Mouse (Mus musculus) embryonic stem cell, embryonic (primary cell): ENCODE data around the gene Cbs.

ENCODE experiments used
- CTCF ChIA-PET, 4 experiments: fragments of 300-600 bp in 2 of 4; fragments of 350-600 bp in 2 of 4; sonication (Branson Sonifier 250); formaldehyde crosslinking; loops; one replicate each; lab custom pipeline; 2022; ENCODE audit warnings: inconsistent platforms in 2 of 4; lab: Charles Lee
- POLR2A ChIA-PET, 4 experiments: fragments of 300-600 bp in 2 of 4; fragments of 350-600 bp in 2 of 4; sonication (Branson Sonifier 250); formaldehyde crosslinking; loops; one replicate each; lab custom pipeline; 2022; ENCODE audit warnings: antibody characterized with exemption in 4 of 4, inconsistent platforms in 1 of 4; lab: Charles Lee

The Cbs gene

DNA sequence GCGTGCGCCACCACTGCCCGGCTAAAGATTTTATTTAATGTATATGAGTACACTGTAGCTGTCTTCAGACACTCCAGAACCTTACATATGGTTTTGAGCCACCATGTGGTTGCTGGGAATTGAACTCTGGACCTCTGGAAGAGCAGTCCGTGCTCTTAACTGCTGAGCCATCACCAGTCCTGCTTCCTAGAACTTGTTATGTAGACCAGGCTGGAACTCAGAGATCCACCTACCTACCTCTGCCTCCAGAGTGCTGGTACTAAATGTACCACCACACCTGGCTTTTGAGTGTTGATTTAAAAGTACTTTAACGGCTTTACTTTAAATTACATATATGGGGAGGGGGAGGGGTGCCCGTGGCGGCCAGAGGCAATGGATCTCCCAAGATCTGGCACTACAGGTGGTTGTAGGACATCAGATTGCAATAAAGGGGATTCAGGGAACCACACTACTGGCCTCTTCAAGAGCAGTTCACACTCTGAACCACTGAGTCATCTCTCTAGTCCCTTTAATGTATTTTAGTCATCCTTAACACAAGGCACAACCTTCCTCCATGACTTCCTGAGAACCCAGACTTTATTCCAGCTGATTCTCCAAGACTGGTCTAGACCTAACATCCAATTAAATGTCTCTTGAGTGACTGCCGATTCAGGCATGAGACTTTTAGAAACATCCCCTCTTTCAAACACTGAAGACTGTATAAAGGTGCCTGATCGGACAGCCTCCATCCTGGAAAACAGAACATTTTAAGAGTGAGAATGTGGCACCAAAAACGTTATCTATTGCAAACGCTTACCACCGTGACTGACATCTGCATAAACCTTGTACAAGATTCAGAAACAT is 20.3 kb upstream of the Cbs start:
- ChIA-PET CTCF (interaction anchor here in 1 of 4 experiments (0.7 kb wide), 1 partner anchor 416 kb away, joined by 3 read pairs; no protein-coding TSS in a partner anchor), POLR2A (interaction anchor here (0.6 to 4.8 kb wide), 21 partner anchors 9 to 411 kb away, joined by 3 to 20 read pairs (median 5); partner anchors contain the start of gene Cbs (in 1 of the 4))

DNA sequence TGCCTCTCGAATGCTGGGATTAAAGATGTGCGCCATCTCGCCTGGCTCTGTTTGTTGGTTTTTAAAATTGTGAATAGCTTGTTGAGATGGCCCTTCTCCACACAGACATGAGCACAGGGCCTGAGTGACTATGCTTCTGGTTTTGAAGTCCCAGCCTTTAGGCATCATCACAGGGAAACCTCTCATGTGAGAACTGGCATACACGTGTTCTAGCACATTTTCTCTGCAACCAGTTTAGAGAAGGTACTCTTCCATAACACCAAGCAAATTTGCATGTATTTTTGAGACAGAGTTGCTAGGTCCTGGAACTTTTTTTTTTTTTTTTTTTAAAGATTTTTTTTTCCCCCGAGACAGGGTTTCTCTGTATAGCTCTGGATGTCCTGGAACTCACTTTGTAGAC is 19.6 kb upstream of the Cbs start:
- POLR2A ChIA-PET: interaction anchor here (0.6 to 4.8 kb wide), 37 partner anchors 8 to 504 kb away, joined by 3 to 20 read pairs (median 4); partner anchors contain the start of gene Cbs (in 1 of the 4)

DNA sequence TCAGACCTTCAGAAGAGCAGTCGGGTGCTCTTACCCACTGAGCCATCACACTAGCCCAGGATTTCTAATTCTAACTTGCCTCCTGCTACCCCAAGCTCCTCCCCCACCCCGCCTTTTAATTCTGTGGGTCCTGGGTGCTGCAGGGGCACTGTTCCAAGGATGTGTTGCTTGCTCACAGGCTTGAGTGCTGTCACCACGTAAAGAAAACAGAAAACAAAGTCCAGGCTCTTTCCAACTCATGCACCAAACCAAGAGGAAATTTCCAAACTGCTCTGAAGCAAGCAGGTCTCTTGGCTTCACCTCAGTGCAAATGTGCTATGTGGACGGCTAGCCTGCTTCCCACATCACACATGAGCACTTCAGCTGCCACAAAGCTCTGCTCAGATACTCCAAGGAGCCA is 18.3 kb upstream of the Cbs start:
- ChIA-PET CTCF (interaction anchor here in 2 of 4 experiments (0.6 to 1.8 kb wide), 5 partner anchors 9 to 163 kb away, joined by 3 to 5 read pairs (median 4); partner anchors contain the start of genes Cbs (in 1 of the 2) and Wdr4 (in 1 of the 2)), POLR2A (interaction anchor here (0.6 to 4.8 kb wide), 32 partner anchors 9 to 400 kb away, joined by 3 to 20 read pairs (median 4); partner anchors contain the start of genes Cbs (in 2 of the 4) and Pknox1 (in 2 of the 4))

More for the DNA sequence above, 19.6 kb upstream of the Cbs start:
- CTCF ChIA-PET: interaction anchor here in 1 of 4 experiments (0.7 to 1.8 kb wide), 2 partner anchors 20 to 417 kb away, joined by 3 to 5 read pairs; partner anchors contain the start of gene Cbs

DNA sequence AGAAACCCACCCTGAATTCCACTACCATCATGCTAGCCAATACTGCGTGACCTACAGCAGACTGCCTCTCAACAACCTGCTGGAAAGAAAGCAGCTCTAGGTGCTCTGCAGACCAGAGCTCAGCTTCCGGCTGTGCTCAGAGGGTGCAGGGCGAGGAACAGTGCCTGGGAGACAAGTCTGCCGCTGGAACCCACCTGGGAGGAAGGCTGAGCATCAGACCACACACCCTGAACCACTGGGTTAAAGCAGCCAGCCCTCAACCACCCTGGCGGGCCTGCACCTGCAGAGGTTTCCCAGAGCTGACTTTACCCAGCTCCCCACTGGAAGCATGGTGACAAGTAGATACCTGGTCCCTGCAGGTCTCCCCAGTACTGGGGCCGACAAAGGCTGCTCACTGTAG is 16.2 kb upstream of the Cbs start:
- ChIA-PET POLR2A (interaction anchor here (0.6 to 4.8 kb wide), 31 partner anchors 8 to 408 kb away, joined by 3 to 20 read pairs (median 3); partner anchors contain the start of genes Cbs (in 3 of the 4), Pknox1 (in 3 of the 4) and Hsf2bp (in 1 of the 4)), CTCF (interaction anchor here in 2 of 4 experiments (1.0 to 1.2 kb wide), 2 partner anchors 134 to 322 kb away, joined by 3 read pairs; partner anchors contain the start of genes Ndufv3 (in 1 of the 2) and Wdr4 (in 1 of the 2))

DNA sequence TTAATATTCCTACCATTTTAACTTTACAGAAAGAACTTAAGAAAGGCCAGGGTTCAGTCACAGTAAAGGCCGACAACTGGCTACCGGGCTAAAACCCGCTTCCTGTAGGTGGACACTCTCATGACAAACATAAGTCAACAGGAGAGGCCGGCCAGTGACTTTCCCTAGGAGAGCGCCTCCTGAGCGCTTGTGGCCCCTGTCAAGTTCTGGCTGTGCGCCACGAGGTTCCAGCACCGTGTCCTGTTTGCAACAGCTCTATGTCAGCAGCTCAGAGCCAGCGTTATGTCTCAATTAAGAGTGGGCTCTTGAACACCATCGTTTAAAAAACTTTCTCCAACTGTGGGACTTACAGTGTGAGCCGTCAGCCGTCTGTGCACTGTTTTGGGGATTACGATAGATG is 15.1 kb upstream of the Cbs start:
- POLR2A ChIA-PET: interaction anchor here in 3 of 4 experiments (1.2 to 2.4 kb wide), 6 partner anchors 15 to 391 kb away, joined by 3 to 11 read pairs (median 3); partner anchors contain the start of gene Cbs (in 2 of the 3)

DNA sequence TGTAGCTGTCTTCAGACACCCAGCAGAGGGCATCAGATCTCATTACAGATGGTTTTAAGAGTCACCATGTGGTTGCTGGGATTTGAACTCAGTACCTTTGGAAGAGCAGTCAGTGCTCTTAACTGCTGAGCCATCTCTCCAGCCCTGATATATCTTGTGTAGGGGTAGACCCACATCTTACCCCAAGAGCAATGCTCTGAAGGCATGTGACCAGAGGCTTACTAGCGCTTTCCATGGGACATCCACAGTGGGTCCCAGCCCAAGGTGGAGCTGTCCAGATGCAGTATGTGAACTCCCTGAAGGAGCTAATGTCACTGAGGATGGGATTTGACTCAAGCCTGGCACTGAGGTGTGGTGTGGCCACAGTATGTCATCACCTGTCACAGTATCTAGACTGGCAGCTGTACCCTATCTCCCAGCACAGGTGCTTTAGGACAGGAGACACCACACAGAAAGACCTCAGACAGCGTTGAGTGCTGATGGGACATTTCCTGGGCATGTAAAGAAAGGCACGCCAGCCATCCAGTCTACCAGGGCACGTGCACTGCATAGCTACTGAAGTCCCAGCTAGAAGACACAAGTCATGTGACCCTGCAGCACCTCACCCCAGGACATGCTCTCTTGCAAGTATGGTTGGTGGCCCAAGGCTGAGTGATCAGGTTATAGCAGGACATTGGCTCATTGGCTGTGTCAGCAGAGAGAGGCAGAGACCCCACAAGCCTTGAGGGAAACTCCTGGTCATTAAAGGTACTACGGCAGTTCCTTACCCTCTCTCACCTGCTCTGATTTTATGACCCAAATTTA is 9.4 kb upstream of the Cbs start:
- CTCF ChIA-PET: interaction anchor here (0.5 to 1.5 kb wide), 7 partner anchors 9 to 1207 kb away, joined by 3 to 8 read pairs (median 3); partner anchors contain the start of gene Cbs (in 2 of the 4)
- POLR2A ChIA-PET: interaction anchor here in 3 of 4 experiments (0.8 to 4.9 kb wide), 13 partner anchors 9 to 388 kb away, joined by 3 to 30 read pairs (median 4); partner anchors contain the start of genes Cbs (in 2 of the 3) and Pknox1 (in 1 of the 3)

More for the DNA sequence above, 15.1 kb upstream of the Cbs start:
- CTCF ChIA-PET: interaction anchor here in 2 of 4 experiments (0.7 to 1.5 kb wide), 2 partner anchors 46 to 320 kb away, joined by 3 to 4 read pairs; no protein-coding TSS in a partner anchor

DNA sequence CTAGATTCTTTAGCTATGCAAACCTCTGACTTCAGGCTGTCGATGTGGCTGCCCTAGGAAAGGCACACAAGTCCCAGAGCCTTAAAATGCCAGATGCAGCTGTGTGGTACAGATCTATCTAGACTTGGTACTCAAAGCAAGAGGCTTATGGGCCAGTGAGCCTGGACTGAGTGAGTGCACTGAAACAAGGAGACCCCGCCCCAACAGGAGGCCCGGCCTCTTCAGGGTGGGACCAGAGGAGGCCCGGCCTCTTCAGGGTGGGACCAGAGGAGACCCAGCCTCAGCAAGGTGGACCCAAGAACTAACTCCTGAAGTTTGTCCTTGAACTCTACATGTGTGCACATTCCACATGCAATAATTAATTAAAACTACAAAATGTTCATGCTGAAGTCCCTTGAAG is 5.9 kb upstream of the Cbs start:
- POLR2A ChIA-PET: interaction anchor here in 3 of 4 experiments (0.6 to 1.5 kb wide), 8 partner anchors 11 to 246 kb away, joined by 3 to 6 read pairs (median 3); partner anchors contain the start of gene Sik1 (in 1 of the 3)
- CTCF ChIA-PET: interaction anchor here in 3 of 4 experiments (0.5 to 0.8 kb wide), 6 partner anchors 15 to 207 kb away, joined by 3 to 15 read pairs (median 4); no protein-coding TSS in a partner anchor

DNA sequence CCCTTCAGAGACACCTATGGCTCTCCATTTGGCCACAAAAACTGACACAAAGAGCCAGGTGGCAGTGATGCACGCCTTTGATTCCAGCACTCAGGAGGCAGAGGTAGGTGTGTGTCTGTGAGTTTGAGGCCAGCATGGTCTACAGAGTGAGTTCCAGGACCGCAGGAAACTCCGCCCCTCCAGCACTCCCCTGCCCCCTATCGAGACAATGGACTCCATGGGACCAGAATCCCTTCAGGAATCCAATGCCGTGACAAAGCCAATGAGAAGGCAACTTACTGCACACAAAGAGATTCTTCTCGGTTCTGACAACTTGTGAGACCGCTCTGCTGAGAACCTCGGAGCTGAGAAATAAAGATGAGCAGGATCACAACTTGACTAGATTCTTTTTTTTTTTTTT is 5.3 kb upstream of the Cbs start:
- ChIA-PET POLR2A (interaction anchor here in 3 of 4 experiments (0.6 to 1.6 kb wide), 9 partner anchors 11 to 662 kb away, joined by 3 to 5 read pairs (median 3); partner anchors contain the start of gene Sik1 (in 1 of the 3)), CTCF (interaction anchor here in 3 of 4 experiments (0.5 to 0.8 kb wide), 4 partner anchors 15 to 106 kb away, joined by 3 to 15 read pairs (median 4); no protein-coding TSS in a partner anchor)

DNA sequence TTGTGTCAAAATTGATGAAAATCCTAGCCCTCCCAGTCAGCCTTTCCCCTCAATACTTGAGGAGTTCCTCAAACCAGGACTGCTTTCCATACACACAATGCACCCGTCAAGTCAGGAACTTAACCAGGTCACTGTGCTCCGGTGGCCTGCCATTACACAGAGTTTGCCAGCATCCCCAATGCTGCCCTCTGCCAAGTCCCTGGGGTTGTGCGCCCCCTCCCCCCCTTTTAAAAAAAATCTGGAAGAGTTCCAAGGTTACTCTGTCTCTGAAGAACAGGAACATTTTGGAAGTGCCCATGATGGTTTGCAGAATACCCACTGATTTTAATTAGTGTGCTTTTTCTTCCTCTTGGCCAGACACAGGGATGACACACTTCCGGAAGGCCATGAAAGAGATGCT is 2.6 kb upstream of the Cbs start:
- ChIA-PET POLR2A (interaction anchor here in 1 of 4 experiments (0.7 kb wide), 1 partner anchor 320 kb away, joined by 4 read pairs; no protein-coding TSS in a partner anchor), CTCF (no interaction called here)

DNA sequence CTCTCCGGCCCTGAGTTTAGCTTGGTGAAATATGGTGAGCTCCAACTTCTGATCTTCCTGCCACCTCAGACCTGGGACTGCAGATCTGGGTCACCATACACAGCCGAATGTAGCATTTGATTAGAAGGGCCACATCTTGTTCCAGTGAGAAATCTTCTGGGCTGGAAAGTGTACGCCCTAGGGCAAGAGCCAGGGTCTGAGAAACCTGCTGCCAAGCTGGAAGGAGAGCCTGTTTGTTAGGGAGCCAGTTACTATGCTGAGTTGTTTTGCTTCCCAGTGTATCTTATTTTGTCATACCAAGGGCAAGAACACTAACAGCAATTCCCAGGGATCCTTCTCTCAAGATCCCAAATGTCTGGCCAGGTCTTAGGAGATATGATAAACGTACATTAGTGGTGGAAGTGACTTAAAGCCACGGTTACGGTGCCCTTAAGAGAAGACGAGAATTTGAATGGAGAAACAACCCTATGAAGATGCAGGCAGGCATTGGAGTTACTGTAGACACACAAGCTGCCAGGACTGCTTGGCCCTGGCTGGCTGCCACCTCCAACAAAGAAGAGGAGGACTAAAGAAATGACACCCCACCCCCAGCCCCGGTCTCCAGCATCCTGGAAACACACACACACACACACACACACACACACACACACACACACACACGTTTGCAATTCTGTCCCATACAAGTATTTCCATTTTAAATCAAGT is 980 bp upstream of the Cbs start:
- CTCF ChIA-PET: interaction anchor here in 2 of 4 experiments (0.5 to 1.8 kb wide), 6 partner anchors 8 to 312 kb away, joined by 3 to 10 read pairs (median 4); no protein-coding TSS in a partner anchor
- POLR2A ChIA-PET: interaction anchor here (0.5 to 3.0 kb wide), 39 partner anchors 8 to 1910 kb away, joined by 3 to 30 read pairs (median 6); partner anchors contain the start of gene Pknox1 (in 2 of the 4)

DNA sequence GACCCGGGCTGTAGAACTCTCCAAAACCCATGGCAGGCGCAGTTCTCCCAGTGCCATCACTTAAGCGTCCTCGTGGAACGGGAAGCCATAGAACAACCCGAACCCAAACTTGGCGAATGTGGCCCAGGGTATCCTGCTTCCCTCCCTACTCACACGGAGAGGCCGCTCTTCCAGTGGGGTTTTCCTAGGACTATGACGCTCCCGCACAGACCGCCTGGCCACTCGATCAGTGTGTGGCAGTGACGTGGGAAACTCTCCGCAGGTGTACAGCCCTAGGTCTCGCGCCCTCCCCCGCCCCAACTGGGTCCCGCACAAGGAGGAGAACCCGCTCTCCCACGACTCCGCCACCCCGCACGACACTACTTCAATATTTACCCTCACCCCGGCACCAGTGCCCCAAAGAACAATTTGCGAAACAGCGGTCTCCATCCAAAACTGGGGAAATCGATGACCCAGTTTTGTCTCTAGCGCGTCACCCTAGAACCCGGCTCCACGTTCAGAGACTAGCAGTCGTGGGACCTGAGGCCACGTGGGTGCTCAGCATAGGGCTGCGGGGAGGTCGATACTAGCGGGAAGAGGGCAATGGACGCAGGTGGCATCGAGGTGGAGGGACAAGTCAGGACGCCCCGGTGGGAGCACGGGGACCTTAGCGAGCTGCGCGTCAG is 629 bp downstream of the Cbs start:
- ChIA-PET CTCF (interaction anchor here in 3 of 4 experiments (0.5 to 1.8 kb wide), 11 partner anchors 10 to 310 kb away, joined by 3 to 10 read pairs (median 3); no protein-coding TSS in a partner anchor), POLR2A (interaction anchor here (0.6 to 3.0 kb wide), 52 partner anchors 10 to 578 kb away, joined by 3 to 30 read pairs (median 5); partner anchors contain the start of genes Pknox1 (in 3 of the 4), Ndufv3 (in 1 of the 4) and Wdr4 (in 1 of the 4))

DNA sequence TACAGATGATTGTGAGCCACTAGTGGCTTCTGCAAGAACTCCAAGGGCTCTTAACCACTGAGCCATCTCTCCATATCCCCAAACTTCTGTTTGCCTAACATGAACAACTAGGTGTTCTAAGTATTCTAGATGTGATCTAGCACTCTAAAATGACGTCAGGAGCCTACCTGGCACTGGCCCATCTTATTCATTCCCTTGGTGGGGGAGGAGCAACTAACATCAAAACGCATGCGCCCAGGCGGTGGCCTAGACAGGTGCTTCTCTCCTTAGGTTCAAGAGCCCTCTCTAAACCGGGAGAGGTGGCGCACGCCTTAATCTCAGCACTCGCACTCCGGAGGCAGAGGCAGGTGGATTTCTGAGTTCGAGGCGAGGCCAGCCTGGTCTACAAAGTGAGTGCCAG is 1.3 kb downstream of the Cbs start:
- POLR2A ChIA-PET: interaction anchor here in 1 of 4 experiments (1.7 kb wide), 1 partner anchor 18 kb away, joined by 6 read pairs; no protein-coding TSS in a partner anchor
- CTCF ChIA-PET: interaction anchor here in 1 of 4 experiments (0.6 kb wide), 1 partner anchor 115 kb away, joined by 3 read pairs; no protein-coding TSS in a partner anchor

DNA sequence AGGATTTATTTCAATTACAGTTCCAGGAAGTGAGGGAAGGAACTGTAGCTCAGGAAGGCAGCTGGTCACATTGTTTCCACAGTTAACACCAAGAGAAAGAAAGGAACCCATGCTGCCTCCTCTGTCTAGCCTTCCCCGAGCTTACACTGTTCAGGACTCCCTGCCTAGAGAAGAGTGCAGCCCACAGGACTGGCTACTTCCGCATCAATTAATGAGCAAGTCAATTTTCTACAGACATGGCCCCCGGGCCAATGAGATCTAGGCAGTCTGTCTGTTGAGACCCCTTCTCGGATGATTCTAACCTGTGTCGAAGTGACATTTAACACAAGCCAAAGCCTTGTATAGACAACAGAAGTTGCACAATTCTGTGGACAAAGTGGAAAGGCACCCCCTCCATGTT is 2.1 kb downstream of the Cbs start:
- ChIA-PET POLR2A (interaction anchor here in 2 of 4 experiments (1.6 to 1.7 kb wide), 2 partner anchors 19 to 77 kb away, joined by 4 to 6 read pairs; no protein-coding TSS in a partner anchor), CTCF (no interaction called here)

DNA sequence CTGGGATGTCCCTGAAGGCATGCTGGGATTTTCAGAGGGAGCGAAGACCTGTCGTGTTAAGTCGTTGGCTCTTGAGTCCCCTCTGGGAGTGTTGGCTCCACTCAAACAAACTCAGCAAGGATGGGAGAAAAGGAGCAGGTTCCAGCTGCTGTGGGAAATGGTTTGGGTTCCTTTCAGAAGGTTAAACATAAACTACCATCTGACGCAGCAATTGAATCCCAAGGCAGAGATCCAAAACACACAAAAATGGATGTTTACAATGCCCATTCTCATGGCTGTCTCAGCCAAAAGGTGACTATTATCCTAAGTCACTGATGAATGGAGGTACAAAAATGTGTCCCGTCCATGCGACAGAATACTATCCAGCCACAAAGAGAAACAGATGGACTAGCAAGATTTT is 4.0 kb downstream of the Cbs start:
- POLR2A ChIA-PET: no interaction called here

DNA sequence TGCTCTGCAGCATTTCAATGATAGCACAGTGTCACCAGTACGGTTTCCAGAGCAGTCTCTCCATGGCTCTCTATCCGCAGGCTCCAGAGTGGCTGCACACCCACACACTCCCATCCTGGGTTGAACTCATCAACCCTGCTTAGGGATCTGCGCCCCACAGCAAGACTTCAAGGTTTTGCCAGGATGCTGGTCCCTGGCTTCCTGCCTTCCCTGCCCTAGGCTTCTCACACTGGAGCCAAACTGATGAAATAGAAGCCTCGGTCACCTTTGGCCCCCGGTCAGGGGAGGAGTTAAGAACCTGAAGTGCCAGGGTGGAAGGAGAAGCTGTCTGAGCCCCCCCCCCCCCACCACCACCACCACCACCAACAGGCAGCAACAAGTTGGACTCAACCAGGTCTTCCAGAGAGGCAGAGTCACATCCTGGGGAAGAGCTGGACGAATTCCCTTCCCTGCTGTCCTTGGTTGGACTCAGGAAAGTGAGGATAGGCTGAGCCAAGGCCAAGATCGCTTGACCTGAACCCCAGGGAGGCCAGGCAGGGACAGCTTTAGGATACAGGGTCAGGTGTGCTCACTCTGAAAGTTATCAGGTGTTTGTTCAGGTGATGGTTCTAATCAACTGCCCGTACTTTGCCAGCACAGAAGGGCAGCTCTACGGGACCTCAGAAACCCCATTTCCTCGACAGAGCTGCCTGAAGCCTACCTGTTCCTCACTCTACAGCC is 5.8 kb downstream of the Cbs start:
- CTCF ChIA-PET: no interaction called here
- POLR2A ChIA-PET: interaction anchor here in 3 of 4 experiments (0.7 to 1.5 kb wide), 6 partner anchors 10 to 277 kb away, joined by 3 to 4 read pairs (median 4); no protein-coding TSS in a partner anchor

More for the DNA sequence above, 4.0 kb downstream of the Cbs start:
- CTCF ChIA-PET: interaction anchor here in 1 of 4 experiments (0.6 kb wide), 1 partner anchor 41 kb away, joined by 3 read pairs; no protein-coding TSS in a partner anchor
